Mouse (Mus musculus) urinary bladder, postnatal 25 days (tissue): ENCODE data around the gene Hspa2.

Source experiments
- DNase-seq: peaks from one replicate; pipeline ENCODE4 v3.0.0; 2022; ENCODE audit warnings: low spot score

Hspa2 gene

GRCm38 (mm10) chr12:76403886-76404537, at the start of gene Hspa2:
Hspa2 (plus strand) TSS chr12:76404176.
- DNase-seq, result peak; percentile 99

DNA sequence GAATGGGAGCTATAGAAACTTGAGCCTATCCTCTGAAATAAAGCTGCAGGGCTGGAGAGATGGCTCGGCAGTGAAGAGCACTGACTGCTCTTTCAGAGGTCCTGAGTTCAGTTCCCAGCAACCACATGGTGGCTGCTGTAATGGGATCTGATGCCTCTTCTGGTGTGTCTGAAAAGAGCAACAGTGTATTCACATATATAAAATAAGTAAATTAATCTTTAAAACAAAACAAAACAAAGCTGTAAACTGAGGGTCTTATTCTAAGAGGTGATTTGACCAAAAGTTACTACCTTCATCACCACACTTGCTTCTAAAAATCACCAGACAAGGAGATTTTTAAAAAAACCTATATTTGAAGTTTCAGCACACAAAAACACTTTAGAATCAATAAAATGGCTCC, 43.1 kb upstream of the Hspa2 start:
- no peak for DNase-seq

DNA sequence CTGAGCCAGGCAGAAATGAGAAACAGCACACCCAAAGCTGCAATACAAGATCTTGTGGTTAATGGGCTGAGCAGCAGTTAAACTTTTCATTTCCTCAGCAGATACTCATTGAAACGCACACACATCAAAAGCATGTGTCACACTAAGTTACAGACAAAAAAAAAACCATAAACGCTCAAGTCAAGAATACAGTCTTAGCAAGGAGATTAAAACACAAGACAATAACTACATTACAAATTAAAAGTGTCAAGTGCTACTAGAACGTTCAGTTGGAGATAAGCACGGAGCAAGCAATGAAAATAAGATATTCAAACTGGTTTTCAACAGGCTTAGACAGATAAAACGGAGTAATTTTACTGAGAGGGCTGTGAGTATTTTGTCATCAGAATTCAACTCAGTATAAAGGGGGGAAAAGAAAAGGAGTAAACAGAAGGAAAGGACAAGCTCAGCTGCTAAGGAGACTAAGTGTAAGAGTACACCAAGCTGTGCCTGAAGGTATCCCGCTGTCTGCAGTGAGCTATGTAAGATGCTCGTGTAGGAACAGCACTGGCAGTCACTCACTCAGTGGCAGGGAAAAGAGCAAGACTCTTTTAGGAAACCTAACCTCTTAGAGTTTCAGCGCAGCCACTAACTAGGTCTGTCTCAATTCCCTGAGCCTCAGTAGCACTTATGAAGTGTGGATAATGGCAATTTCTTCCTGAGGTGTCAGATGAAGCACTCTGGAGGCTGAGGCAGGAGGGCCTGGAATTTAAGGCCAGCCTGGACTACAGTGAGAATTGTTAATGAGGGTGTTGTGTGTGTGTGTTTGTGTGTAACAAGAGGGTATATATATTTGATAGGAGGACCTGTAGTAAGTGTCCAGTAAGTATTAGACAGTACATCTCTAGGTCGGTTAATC, 42.3 kb upstream of the Hspa2 start:
- DNase-seq, result no peak

DNA sequence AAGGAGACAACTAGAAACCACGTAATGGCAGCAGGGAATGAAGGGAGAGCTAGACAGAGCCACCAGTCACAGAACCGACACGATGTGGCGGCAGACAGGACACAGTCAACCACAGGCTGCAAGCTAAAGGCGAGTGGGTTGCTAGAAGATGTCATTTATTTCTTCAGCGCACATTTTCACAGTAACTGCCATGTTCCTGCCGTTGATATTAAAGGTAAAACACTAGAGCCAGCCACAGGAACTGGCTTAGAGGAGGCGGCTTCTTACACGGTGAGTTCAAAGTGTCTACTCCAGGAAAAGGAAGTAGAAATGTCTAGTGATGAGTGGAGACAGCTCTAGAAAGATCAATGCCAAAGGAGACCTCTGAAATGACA, 41.7 kb upstream of the Hspa2 start:
- DNase-seq, result no peak

DNA sequence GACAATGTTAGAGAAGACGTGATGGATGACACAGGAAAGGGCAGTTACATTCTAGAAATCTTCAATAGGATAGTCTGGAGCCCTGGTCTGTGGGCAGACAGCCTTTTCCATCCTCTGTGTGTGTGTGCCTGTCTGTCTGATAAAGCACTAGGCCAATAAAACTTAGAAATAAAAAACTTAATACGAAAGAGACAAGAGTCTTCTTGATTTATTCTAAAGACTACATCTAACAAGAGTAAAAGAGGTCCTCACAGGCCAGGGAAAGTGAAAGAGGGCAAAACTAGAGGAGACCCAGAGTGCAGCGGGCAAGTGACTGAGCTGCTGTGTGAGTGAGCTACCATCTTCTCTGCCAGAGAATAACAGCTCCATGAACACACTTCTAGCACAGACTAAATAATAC, 37.7 kb upstream of the Hspa2 start:
- DNase-seq, result no peak

- no peak for DNase-seq
Measured at GRCm38 (mm10) chr12:76367096-76367995, 36.6 kb upstream of the Hspa2 start.

DNA sequence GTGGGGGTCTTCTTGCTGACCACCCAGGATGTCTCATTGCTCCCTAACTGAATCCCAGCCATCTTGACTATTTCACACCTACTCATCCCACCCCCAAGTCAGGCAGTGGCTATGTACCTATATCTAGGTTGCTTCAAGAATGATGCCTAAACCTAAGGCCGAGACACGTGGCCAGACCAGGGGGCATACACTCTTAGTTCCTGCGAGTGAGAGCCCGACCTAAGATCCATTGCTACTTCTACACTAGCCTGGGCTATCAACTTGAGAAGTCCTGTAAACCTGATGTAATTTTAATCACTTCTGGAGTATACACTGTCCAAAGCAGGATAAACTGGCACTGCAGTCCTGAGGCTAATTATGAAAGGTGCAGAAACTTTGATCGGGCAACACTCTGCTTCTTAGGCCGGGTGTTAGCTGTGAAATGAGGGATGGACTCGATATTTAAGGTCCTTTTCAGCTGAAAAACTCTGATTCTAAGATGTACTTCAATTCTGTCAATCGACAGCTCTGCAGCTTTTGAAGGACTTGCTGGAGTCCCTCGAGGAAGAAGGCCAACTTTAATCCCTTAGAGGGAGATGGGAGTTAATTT, 35.7 kb upstream of the Hspa2 start:
- DNase-seq, result no peak

GRCm38 (mm10) chr12:76368790-76369205, 35.2 kb upstream of the Hspa2 start:
- DNase-seq, result no peak

- DNase-seq, result peak; percentile 75
Measured at GRCm38 (mm10) chr12:76369206-76369977, 34.6 kb upstream of the Hspa2 start, which contains the start of gene Zbtb25. Zbtb25 (minus strand) TSS chr12:76369602.

DNA sequence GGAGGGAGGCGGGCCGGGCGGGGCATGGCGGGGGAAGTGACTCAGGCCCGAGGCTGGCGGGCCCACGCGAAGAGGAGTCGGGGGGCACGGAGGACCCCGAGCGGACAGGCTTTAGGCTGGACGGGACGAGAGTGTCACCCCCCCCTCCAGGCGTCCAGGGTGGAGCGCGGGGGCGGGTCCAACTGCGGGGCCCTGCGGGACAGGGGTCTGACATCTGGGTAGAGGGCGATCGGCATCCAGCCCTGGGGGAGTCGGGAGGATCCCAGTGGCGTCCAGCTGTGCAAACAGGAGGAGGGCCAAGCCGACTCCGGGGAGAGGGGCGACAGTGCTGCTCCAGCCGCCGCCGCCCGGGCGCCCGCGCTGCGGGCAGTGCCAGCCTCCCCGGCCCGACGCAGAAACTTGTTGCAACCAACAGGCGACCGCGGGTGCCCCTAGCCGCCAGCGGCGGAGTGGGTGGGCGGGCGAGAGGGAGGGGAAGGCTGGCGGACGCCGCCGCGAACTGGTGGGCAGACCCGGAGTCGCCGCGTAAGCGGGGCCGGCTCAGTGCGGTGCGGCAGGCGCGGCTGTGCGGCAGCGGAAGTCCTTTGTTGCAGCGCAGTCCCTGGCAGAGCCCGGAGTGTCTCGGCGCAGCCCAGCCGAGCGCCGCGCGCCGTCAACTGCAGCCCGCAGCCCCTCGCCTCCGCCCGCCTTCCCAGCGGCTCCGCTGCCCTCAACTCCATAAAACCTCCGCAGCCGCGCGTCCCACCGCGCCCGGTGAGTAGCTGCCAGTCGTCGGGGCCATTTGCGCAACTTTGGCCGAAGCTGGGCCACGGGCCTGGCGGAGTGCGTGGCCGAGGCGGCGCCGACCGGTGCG, 33.8 kb upstream of the Hspa2 start, which contains the start of gene Zbtb1:
Zbtb1 (plus strand) TSS at position 289 of the 853 bp plus-strand sequence.
- peak; percentile 75 for DNase-seq

DNA sequence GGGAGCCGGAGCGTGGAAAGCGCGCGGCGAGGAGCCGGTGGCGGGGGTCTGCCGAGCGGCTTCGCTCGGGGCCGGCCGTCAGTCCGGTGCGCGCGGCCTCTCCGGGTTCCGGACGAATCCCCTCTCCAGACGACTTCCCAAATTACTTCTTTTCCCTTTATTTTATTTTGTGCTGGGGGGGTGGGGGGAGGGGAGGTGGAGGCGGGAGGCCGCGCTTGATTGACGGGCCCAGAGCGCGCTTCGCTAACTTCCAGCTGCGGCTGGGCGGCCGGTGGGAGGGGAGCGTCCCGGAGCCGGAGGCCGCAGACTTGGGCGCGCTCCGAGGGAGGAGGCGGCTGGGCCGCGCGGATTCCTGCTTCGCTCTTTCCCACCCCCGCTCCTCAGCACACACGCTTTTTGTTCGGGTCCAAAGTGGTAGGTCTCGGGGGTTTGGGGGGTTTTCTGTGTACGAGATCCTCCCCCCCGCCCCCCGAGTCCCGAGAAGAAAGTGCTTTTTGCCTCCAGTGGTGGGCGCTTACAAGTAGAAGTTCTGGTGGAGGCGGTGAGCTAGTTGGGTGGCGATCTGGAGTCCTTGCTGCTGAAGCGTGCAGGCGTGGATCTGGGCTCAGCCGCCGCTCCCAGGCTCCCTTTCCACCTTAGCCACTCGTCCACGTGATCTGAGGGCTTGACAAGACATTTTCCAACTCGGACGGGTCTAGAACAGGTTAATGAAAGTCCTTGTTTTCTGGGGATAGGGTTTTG, 33.0 kb upstream of the Hspa2 start:
- DNase-seq, result peak; percentile 78

- DNase-seq, result no peak
Measured at GRCm38 (mm10) chr12:76372046-76372445, 31.9 kb upstream of the Hspa2 start.

DNA sequence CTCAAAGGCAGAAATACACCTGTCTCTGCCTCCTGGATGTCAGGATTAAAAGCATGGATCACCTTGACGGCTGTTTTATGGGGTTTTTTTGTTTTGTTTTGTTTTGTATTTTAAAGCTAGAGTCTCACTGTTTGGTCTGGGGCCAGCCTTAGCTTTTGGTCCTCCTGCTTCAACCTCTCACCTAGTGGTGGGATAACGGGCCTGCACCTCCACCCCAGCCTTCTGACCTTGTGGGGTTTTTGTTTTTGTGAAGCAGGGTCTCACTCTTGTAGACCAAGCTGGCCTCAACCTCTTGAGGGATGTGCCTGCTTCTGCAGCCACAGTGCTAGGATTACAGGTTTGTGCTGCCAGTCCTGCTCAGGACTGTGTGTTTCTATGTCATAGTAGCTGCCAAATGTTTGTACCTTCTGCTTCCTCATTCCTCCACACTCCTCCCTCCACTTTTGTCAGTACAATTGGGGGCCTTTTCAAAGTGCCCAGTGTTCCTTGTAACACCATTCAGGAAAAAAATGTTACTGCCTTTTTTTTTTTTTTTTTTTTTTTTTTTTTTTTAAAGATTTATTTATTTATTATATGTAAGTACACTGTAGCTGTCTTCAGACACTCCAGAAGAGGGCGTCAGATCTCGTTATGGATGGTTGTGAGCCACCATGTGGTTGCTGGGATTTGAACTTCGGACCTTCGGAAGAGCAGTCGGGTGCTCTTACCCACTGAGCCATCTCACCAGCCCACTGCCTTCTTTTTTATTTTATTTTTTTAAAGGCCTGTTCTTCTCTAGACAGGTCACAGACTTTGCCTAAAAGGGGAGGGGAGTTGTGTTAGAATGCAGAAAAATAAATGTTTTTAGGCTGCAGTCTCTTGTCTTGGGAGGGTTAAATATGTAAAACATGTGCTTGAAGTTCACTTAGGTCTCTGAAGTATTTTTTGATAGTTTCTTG, 30.8 kb upstream of the Hspa2 start:
- DNase-seq, result no peak

- no peak for DNase-seq
Measured at GRCm38 (mm10) chr12:76373991-76374390, 30.0 kb upstream of the Hspa2 start.

DNA sequence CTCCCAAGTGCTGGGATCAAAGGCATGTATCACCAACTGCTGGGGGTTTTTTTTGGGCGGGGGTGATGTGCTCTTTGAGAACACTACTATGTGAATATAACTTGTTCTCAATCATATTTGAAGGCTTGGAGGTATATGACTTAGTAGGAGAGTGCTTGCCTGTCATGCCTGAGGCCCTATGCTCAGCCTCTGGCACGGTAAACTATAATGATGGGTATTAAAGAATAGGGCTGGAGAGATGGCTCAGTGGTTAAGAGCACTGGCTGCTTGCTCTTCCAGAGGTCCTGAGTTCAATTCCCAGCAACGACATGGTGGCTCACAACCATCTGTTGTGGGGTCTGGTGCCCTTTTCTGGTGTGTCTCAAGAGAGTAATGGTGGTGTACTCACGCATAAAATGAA, 29.1 kb upstream of the Hspa2 start:
- DNase-seq, result no peak

DNA sequence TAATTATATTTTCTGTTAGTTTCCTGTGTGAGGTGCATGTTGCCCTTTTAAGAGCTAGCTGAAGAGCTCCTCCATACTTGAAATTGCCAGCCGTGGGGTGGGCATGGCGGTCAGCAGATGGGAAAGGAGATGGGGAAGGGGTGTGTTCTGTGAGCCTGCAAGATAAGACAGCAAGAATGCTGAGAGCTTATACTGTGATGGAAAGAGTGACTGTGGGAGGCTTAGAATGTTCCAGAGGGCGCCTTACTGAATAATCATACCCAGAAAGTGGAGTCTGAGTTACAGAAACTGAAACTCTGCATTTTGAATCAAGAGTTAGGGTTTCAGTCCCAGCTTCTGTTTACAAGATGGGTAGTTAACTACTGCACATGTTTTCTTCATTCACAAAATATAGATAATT, 28.5 kb upstream of the Hspa2 start:
- DNase-seq, result no peak

DNA sequence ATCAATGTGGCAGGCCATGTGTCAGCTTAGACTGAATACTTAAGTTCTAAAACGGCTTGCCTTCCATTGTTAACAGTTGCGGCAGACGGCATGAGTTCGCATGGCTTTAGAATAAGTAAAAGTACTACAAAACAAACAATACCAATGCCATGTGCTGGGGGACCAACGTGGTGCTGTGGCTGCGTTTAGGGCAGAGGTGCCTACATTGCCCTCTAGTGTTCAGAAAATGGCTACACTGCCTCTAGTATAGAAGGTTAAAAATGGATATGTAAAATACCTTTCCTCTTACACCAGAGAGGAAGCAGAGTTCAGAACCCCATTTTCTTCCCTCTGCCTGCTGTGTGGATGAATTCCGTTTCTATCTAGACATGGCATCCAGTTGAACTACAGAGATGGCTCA, 27.3 kb upstream of the Hspa2 start:
- DNase-seq, result no peak

DNA sequence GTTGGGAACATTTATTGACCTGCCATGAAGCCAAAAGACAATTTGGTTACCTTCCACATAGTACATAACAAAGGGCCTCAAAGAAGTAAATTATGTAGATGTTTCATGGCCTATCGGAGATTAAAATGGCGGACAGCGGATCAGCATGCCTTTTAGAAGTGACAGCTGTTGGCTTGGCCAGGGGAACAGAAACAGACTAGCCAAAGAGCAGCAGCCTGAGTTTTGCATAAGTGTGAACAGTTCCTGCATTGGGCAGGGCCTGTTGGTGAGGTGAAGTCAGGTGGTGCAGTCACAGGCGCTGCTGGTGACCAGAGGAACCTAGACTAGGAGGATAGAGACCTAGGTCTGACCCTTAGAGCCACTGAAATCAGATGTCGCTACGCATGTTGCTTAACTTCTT, 26.9 kb upstream of the Hspa2 start:
- no peak for DNase-seq
